Mouse (Mus musculus) midbrain, postnatal 0 days (tissue): ENCODE measurements around the gene Abcb8. TPM values are rescaled to one million over a fixed set of nuclear protein-coding genes. Genes with fewer than 3 reads are reported as not detected.

Experiments
- ATAC-seq: fragments of 200-750 bp; cut with Nextera tagmentation; 2 replicates; pipeline ENCODE4 v1.8.0; 2017; ENCODE audit warnings: moderate number of reproducible peaks, mild to moderate bottlenecking, moderate TSS enrichment, moderate library complexity; ENCODE audit not compliant: low FRiP score
- DNase-seq: peaks from one replicate; pipeline ENCODE4 v3.0.0-alpha.2; 2015; ENCODE audit warnings: low spot score
- H3K27ac ChIP-seq: fragments of 300-500 bp; sonication (generic); 2 replicates; pipeline ENCODE4 v1.5.1; 2014; ENCODE audit warnings: low read depth, mild to moderate bottlenecking, low read length, mixed read lengths
- H3K27me3 ChIP-seq: fragments of 300-500 bp; sonication (generic); 2 replicates; pipeline ENCODE4 v1.6.1; 2014; ENCODE audit warnings: low read length, control low read depth, mixed read lengths; ENCODE audit not compliant: insufficient read depth
- H3K36me3 ChIP-seq: fragments of 300-500 bp; sonication (generic); 2 replicates; pipeline ENCODE4 v1.6.1; 2014; ENCODE audit warnings: low read length, control low read depth, mixed read lengths; ENCODE audit not compliant: insufficient read depth
- H3K4me1 ChIP-seq: fragments of 300-500 bp; sonication (generic); 2 replicates; pipeline ENCODE4 v1.6.1; 2014; ENCODE audit warnings: mild to moderate bottlenecking, control low read depth, antibody characterized with exemption, low read length, mixed read lengths; ENCODE audit not compliant: insufficient read depth
- H3K4me2 ChIP-seq: fragments of 300-500 bp; sonication (generic); 2 replicates; pipeline ENCODE4 v1.6.1; 2014; ENCODE audit warnings: low read depth, mild to moderate bottlenecking, low read length, mixed read lengths; ENCODE audit not compliant: poor library complexity, severe bottlenecking
- H3K4me3 ChIP-seq: fragments of 300-500 bp; sonication (generic); 2 replicates; pipeline ENCODE4 v1.5.1; 2014; ENCODE audit warnings: low read depth, mild to moderate bottlenecking, low read length, moderate library complexity
- H3K9ac ChIP-seq: fragments of 300-500 bp; sonication (generic); replicated peaks from 2 replicates; pipeline ENCODE4 v1.6.1; 2014; ENCODE audit warnings: mild to moderate bottlenecking, low read length, moderate library complexity, mixed read lengths; ENCODE audit not compliant: poor library complexity, severe bottlenecking
- H3K9me3 ChIP-seq: fragments of 300-500 bp; sonication (generic); 2 replicates; pipeline ENCODE4 v1.6.1; 2016; ENCODE audit warnings: low read length, control low read depth
- CTCF ChIP-seq: IDR thresholded peaks from 2 replicates; pipeline ENCODE4 v1.5.1; 2016; ENCODE audit warnings: antibody characterized with exemption, mild to moderate bottlenecking
- WGBS: fragments of 180-500 bp; shearing (Covaris S2); extraction: QIAGEN DNeasy Blood & Tissue Kit; methylation state at CpG from one replicate; pipeline ENCODE4 v1.1.7; 2014; 5-methylcytosine and 5-hydroxymethylcytosine counted together
- polyA plus RNA-seq: library from polyadenylated mRNA; unstranded; fragments of >200 nt; fragmentation: Nextera tagmentation; extraction: Ambion mirVana; gene quantifications from 2 replicates; pipeline ENCODE4 v1.2.1, GENCODE M21; 2015
- total RNA-seq: library from RNA; depleted of rRNA; stranded (reverse); fragments of >200 nt; gene quantifications from 2 replicates; pipeline ENCODE4 v1.2.3, GENCODE M21; 2014

The Abcb8 gene
- total and polyA plus RNA-seq, 2 experiments from 2014 or later = 42.4 to 71.7 TPM

GRCm38 (mm10) chr5:24364061-24364460 is 29.4 kb upstream of the Abcb8 start:
- no peaks in the 10 kb centered on the region for H3K9me3 ChIP-seq
- no peaks in the 10 kb centered on the region for H3K36me3 ChIP-seq
- no peaks in the 10 kb centered on the region for H3K27me3 ChIP-seq
- no peak for ATAC-seq
- H3K27ac ChIP-seq = no peak overlapping the region
- H3K9ac ChIP-seq = no peak overlapping the region
- 64% methylated on average over 3 of the region's 3 CpGs for WGBS
- TF ChIP-seq CTCF = no peak
- no peak overlapping the region for H3K4me2 ChIP-seq
- H3K4me1 ChIP-seq = no peaks in the 10 kb centered on the region
- H3K4me3 ChIP-seq = no peak overlapping the region
- DNase-seq = no peak

DNA sequence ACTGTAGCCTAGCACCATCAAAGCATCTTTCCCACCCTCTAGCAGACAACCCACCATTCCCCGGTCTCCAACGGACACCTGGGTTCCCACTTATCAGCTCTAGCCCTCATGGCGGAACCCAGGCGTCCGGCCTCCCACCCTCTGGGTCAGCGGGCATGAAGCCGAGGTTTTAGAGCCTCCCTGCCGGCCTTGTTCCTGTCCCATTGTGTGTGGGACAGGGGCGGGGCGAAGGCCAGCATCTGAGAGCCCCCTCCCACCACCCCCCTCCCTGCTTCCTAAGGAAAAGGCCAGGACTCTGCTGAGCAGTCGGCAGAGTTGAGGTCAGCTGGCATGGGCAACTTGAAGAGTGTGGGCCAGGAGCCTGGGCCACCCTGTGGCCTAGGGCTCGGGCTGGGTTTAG is 29.0 kb upstream of the Abcb8 start, which contains the start of gene Nos3:
Gene Nos3 (plus strand): TSS at position 303 of the 400 bp plus-strand sequence.
- DNase-seq (no peak), ATAC-seq (no peak)
- no peaks in the 10 kb centered on the region for H3K27me3 ChIP-seq
- no peak within 1 kb of the TSS for H3K9ac ChIP-seq
- peak within 1 kb of the TSS; percentile 8; the same call in 1 of the 2 replicates for H3K4me3 ChIP-seq
- H3K4me1 ChIP-seq = no peaks in the 10 kb centered on the region
- TF ChIP-seq CTCF = no peak
- no peak within 1 kb of the TSS for H3K27ac ChIP-seq
- H3K9me3 ChIP-seq = no peaks in the 10 kb centered on the region
- no peaks in the 10 kb centered on the region for H3K36me3 ChIP-seq
- no peak within 1 kb of the TSS for H3K4me2 ChIP-seq
- 36% methylated on average over 12 of the region's 12 CpGs for WGBS

DNA sequence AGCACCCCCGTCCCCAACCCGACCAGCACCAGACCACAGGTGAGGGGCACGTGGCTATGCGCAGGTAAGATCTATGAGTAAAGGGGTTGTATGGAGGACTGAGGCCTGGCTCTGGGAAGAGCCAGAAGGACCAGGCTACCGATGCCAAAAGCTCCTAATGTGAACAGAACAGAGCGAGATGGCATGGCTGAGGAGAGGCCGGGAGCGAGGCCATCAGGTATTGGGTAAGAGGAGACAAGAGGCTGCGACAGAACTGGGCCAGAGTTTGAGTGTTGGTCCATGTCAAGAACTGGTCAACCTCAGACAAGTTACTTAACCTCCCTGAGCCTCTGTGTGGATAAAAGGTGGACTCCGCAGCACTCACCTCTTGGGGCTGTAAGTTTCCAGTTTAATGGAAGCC is 28.5 kb upstream of the Abcb8 start:
- no peak overlapping the region for H3K4me2 ChIP-seq
- H3K27ac ChIP-seq = no peak overlapping the region
- H3K9me3 ChIP-seq = no peaks in the 10 kb centered on the region
- WGBS = 80% methylated on average over 10 of the region's 10 CpGs
- ATAC-seq (no peak), DNase-seq (no peak)
- H3K27me3 ChIP-seq = no peaks in the 10 kb centered on the region
- H3K9ac ChIP-seq = no peak overlapping the region
- no peak for TF ChIP-seq CTCF
- no peaks in the 10 kb centered on the region for H3K4me1 ChIP-seq
- peak overlapping the region; percentile 8; the same call in 1 of the 2 replicates for H3K4me3 ChIP-seq
- no peaks in the 10 kb centered on the region for H3K36me3 ChIP-seq

- no peak for TF ChIP-seq CTCF
- DNase-seq = no peak
- H3K4me3 ChIP-seq = peak overlapping the region; percentile 8; the same call in 1 of the 2 replicates
Observed at GRCm38 (mm10) chr5:24365528-24365927, 27.9 kb upstream of the Abcb8 start.

GRCm38 (mm10) chr5:24366426-24366825 is 27.0 kb upstream of the Abcb8 start:
- H3K27me3 ChIP-seq = no peaks in the 10 kb centered on the region
- no peaks in the 10 kb centered on the region for H3K36me3 ChIP-seq
- no peak for DNase-seq
- H3K27ac ChIP-seq = no peak overlapping the region
- no peaks in the 10 kb centered on the region for H3K9me3 ChIP-seq
- no peak overlapping the region for H3K4me2 ChIP-seq
- no peak for ATAC-seq
- no peaks in the 10 kb centered on the region for H3K4me1 ChIP-seq
- TF ChIP-seq CTCF = no peak
- no peak overlapping the region for H3K4me3 ChIP-seq
- 87% methylated on average over 9 of the region's 9 CpGs for WGBS
- H3K9ac ChIP-seq = no peak overlapping the region

More at GRCm38 (mm10) chr5:24365528-24365927, 27.9 kb upstream of the Abcb8 start:
- H3K27ac ChIP-seq = no peak overlapping the region
- H3K4me1 ChIP-seq = no peaks in the 10 kb centered on the region
- H3K9me3 ChIP-seq = no peaks in the 10 kb centered on the region
- no peak overlapping the region for H3K9ac ChIP-seq
- 41% methylated on average over 5 of the region's 5 CpGs for WGBS
- no peaks in the 10 kb centered on the region for H3K27me3 ChIP-seq
- no peak overlapping the region for H3K4me2 ChIP-seq
- no peak for ATAC-seq
- H3K36me3 ChIP-seq = no peaks in the 10 kb centered on the region

DNA sequence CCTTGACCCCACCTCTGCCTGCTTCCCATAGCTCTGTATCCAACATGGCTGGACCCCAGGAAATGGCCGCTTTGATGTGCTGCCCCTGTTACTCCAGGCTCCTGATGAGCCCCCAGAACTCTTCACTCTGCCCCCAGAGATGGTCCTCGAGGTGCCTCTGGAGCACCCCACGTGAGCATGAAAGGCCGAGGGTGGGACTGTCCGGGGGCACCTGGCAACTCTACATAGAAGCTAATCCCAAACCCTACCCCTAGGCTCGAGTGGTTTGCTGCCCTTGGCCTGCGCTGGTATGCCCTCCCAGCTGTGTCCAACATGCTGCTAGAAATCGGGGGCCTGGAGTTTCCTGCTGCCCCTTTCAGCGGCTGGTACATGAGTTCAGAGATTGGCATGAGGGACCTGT is 23.7 kb upstream of the Abcb8 start:
- Histone ChIP-seq H3K9me3 (no peaks in the 10 kb centered on the region), H3K27me3 (no peaks in the 10 kb centered on the region), H3K36me3 (no peaks in the 10 kb centered on the region), H3K4me1 (no peaks in the 10 kb centered on the region), H3K9ac (no peak overlapping the region), H3K4me3 (no peak overlapping the region), H3K4me2 (no peak overlapping the region), H3K27ac (no peak overlapping the region)
- no peak for ATAC-seq
- 77% methylated on average over 9 of the region's 9 CpGs for WGBS
- no peak for TF ChIP-seq CTCF
- no peak for DNase-seq
